Mouse (Mus musculus) limb, embryonic 15.5 days (tissue): ENCODE results near the gene 1700069L16Rik. TPM values are rescaled to one million over a fixed set of nuclear protein-coding genes. Genes with fewer than 3 reads are reported as not detected.

Experiments
- ATAC-seq: fragments of 200-750 bp; cut with Nextera tagmentation; 2 replicates; pipeline ENCODE4 v1.8.0; 2017; ENCODE audit warnings: low read depth, moderate TSS enrichment; ENCODE audit not compliant: insufficient number of reproducible peaks, low FRiP score, low TSS enrichment
- H3K27ac ChIP-seq: fragments of 300-500 bp; sonication (generic); 2 replicates; pipeline ENCODE4 v1.5.1; 2015; ENCODE audit warnings: moderate library complexity, mild to moderate bottlenecking, inconsistent platforms
- H3K27me3 ChIP-seq: fragments of 300-500 bp; sonication (generic); 2 replicates; pipeline ENCODE4 v1.6.1; 2015; ENCODE audit warnings: inconsistent platforms
- H3K36me3 ChIP-seq: fragments of 300-500 bp; sonication (generic); 2 replicates; pipeline ENCODE4 v1.6.1; 2015; ENCODE audit warnings: inconsistent platforms
- H3K4me1 ChIP-seq: fragments of 300-500 bp; sonication (generic); 2 replicates; pipeline ENCODE4 v1.6.1; 2015; ENCODE audit warnings: inconsistent platforms
- H3K4me2 ChIP-seq: fragments of 300-500 bp; sonication (generic); 2 replicates; pipeline ENCODE4 v1.6.1; 2015; ENCODE audit warnings: mild to moderate bottlenecking, inconsistent platforms
- H3K4me3 ChIP-seq: fragments of 300-500 bp; sonication (generic); 2 replicates; pipeline ENCODE4 v1.5.1; 2015; ENCODE audit warnings: mild to moderate bottlenecking, inconsistent platforms
- H3K9ac ChIP-seq: fragments of 300-500 bp; sonication (generic); 2 replicates; pipeline ENCODE4 v1.6.1; 2015; ENCODE audit warnings: inconsistent platforms
- H3K9me3 ChIP-seq: fragments of 300-500 bp; sonication (generic); 2 replicates; pipeline ENCODE4 v1.6.1; 2016; ENCODE audit warnings: inconsistent platforms
- WGBS: fragments of 180-500 bp; shearing (Covaris S2); methylation state at CpG from one replicate; pipeline ENCODE4 v1.1.7; 2015; 5-methylcytosine and 5-hydroxymethylcytosine counted together
- polyA plus RNA-seq: library from polyadenylated mRNA; unstranded; fragments of >200 nt; fragmentation: Nextera tagmentation; extraction: Ambion mirVana; gene quantifications from 2 replicates; pipeline ENCODE4 v1.2.1, GENCODE M21; 2015

Gene 1700069L16Rik
- polyA plus RNA-seq, 1 experiment from 2014 or later = not detected

DNA sequence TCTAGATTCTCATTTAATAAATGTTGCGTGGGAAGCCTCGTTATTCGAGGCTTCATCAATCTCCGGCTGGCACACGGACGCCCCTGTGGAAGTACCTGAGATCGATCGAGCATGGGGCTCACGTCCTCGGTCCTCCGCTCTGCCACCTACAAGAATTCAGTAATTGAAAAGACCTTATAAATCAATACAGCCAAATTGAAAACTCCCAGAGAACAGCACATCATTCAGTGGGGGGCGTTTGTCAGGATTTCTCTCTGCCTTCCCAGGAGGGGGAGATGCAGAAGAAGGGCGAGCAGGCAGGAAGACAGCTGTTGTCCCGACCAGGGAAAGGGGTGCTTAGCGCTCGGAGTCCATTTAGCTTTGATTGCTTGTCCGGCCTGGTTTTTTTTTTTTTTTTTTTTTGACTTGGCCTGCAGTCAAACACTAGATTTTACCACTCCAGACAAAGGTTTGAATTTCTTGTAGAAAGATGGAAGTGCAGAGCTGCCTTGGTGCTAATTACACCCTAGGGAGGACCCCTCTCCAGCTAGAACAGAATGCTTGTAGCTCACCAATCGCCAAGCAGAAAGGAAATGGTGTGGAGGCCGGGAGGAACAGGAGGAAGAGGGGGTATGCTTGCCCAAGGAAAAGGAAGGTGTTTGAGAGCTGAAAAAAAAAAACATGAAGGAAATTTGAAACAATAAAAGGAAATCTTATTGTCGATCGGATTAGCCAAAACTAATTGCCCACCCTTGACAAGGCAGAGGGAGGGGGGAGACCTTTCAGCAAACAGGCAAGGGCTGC, 20.6 kb downstream of the 1700069L16Rik start:
- WGBS = 39% methylated on average over 21 of the region's 21 CpGs
- no peaks in the 10 kb centered on the region for H3K27me3 ChIP-seq
- ATAC-seq = no peak
- no peak overlapping the region for H3K4me2 ChIP-seq
- no peak overlapping the region; the same call in 1 of the 2 replicates for H3K27ac ChIP-seq
- no peaks in the 10 kb centered on the region for H3K36me3 ChIP-seq
- no peaks in the 10 kb centered on the region for H3K9me3 ChIP-seq
- H3K4me1 ChIP-seq = peaks cover 12% of the 10 kb centered on the region; the same call in 1 of the 2 replicates
- H3K4me3 ChIP-seq = no peak overlapping the region
- no peak overlapping the region for H3K9ac ChIP-seq

GRCm38 (mm10) chr5:113700388-113701023, 24.1 kb downstream of the 1700069L16Rik start:
- no peak overlapping the region for H3K4me2 ChIP-seq
- no peak overlapping the region for H3K9ac ChIP-seq
- H3K36me3 ChIP-seq = no peaks in the 10 kb centered on the region
- H3K27me3 ChIP-seq = no peaks in the 10 kb centered on the region
- ATAC-seq = no peak
- H3K27ac ChIP-seq = no peak overlapping the region
- WGBS = 78% methylated on average over 19 of the region's 19 CpGs
- H3K4me3 ChIP-seq = no peak overlapping the region
- no peaks in the 10 kb centered on the region for H3K9me3 ChIP-seq
- H3K4me1 ChIP-seq = peaks cover 14% of the 10 kb centered on the region

GRCm38 (mm10) chr5:113694415-113694814, 30.2 kb downstream of the 1700069L16Rik start:
- H3K9ac ChIP-seq = no peak overlapping the region
- H3K36me3 ChIP-seq = no peaks in the 10 kb centered on the region
- peaks cover 23% of the 10 kb centered on the region for H3K4me1 ChIP-seq
- peak overlapping the region; percentile 8 for H3K4me2 ChIP-seq
- no peaks in the 10 kb centered on the region for H3K9me3 ChIP-seq
- H3K27ac ChIP-seq = peak overlapping the region; percentile 85
- H3K4me3 ChIP-seq = no peak overlapping the region
- H3K27me3 ChIP-seq = no peaks in the 10 kb centered on the region
- peak; percentile 68; the same call in 1 of the 2 replicates for ATAC-seq
- 6% methylated on average over 5 of the region's 5 CpGs for WGBS

- H3K9ac ChIP-seq = no peak overlapping the region
- H3K36me3 ChIP-seq = no peaks in the 10 kb centered on the region
- no peaks in the 10 kb centered on the region for H3K27me3 ChIP-seq
- H3K27ac ChIP-seq = peak overlapping the region; percentile 85
- H3K4me1 ChIP-seq = peaks cover 23% of the 10 kb centered on the region
- no peak overlapping the region for H3K4me3 ChIP-seq
- H3K4me2 ChIP-seq = peak overlapping the region; percentile 8; the same call in 1 of the 2 replicates
- H3K9me3 ChIP-seq = no peaks in the 10 kb centered on the region
- WGBS = 27% methylated on average over 4 of the region's 4 CpGs
- no peak for ATAC-seq
Measured at GRCm38 (mm10) chr5:113694000-113694399, 30.6 kb downstream of the 1700069L16Rik start.

DNA sequence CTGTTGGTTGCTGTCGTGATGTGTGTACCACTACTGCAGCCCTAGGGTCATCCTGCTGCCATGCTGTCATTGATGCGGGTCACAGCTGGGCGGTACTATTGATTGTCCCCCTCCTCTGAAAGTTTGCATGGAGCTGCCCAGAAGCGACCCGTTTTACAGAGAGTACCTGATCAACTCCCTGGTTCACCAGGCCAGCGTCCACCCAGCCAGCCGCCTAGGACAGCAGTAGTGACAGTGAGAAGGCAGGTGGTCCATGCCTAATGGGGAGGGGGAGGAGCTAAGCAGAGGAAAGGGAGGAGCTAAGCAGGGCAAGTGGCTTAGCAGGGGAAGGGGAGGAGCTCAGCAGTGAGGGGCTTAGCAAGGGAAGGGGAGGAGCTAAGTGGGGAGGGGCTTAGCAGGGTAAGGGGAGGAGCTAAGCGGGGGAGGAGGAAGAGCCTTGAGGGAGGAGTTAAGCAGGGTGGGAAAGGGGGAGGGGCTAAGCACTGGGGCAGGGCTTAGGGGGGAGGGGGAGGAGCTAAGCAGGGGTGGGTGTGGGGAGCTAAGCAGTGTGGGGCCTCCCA, 31.3 kb downstream of the 1700069L16Rik start:
- peaks cover 23% of the 10 kb centered on the region for H3K4me1 ChIP-seq
- H3K27ac ChIP-seq = no peak overlapping the region
- 85% methylated on average over 8 of the region's 8 CpGs for WGBS
- H3K4me2 ChIP-seq = no peak overlapping the region
- H3K27me3 ChIP-seq = no peaks in the 10 kb centered on the region
- no peaks in the 10 kb centered on the region for H3K9me3 ChIP-seq
- H3K36me3 ChIP-seq = no peaks in the 10 kb centered on the region
- H3K4me3 ChIP-seq = no peak overlapping the region
- H3K9ac ChIP-seq = no peak overlapping the region
- ATAC-seq = no peak

- H3K9ac ChIP-seq = no peak overlapping the region
- no peak overlapping the region for H3K27ac ChIP-seq
- H3K4me3 ChIP-seq = no peak overlapping the region
- no peaks in the 10 kb centered on the region for H3K9me3 ChIP-seq
- H3K27me3 ChIP-seq = no peaks in the 10 kb centered on the region
- ATAC-seq = no peak
- WGBS = 93% methylated on average over 2 of the region's 2 CpGs
- no peak overlapping the region for H3K4me2 ChIP-seq
- peaks cover 23% of the 10 kb centered on the region for H3K4me1 ChIP-seq
- no peaks in the 10 kb centered on the region for H3K36me3 ChIP-seq
Measured at GRCm38 (mm10) chr5:113690866-113691265, 33.7 kb downstream of the 1700069L16Rik start.

DNA sequence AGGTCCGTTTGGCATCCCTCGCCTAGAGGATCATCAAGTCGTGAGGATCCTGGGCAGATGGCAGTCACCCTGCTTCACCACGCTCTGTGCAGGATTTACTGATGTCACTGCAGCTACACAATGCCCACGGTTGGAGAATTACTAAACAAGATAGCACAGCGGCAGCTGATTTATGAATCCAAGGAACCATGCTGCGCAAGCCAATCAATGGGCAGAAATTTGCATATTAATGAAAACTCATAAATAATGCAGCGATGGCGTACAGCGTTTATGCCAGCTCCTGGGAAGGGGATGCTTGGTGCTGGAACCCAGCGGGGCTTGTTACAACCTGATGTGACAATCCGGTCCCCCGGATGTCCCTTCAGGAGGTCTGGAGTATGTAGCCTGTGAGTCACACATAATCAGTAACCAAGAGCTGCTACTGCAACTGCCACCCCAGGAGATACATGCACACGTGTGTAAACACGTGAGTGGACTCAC, 34.5 kb downstream of the 1700069L16Rik start:
- 79% methylated on average over 15 of the region's 15 CpGs for WGBS
- H3K9me3 ChIP-seq = no peaks in the 10 kb centered on the region
- H3K4me2 ChIP-seq = no peak overlapping the region
- H3K4me3 ChIP-seq = no peak overlapping the region
- H3K9ac ChIP-seq = no peak overlapping the region
- no peak overlapping the region for H3K27ac ChIP-seq
- H3K27me3 ChIP-seq = no peaks in the 10 kb centered on the region
- no peak for ATAC-seq
- H3K4me1 ChIP-seq = peaks cover 22% of the 10 kb centered on the region
- no peaks in the 10 kb centered on the region for H3K36me3 ChIP-seq

GRCm38 (mm10) chr5:113687514-113687913, 37.1 kb downstream of the 1700069L16Rik start:
- no peak for ATAC-seq

GRCm38 (mm10) chr5:113685471-113685870, 39.1 kb downstream of the 1700069L16Rik start:
- peaks cover 9% of the 10 kb centered on the region; the same call in 1 of the 2 replicates for H3K4me1 ChIP-seq
- H3K27me3 ChIP-seq = no peaks in the 10 kb centered on the region
- 30% methylated on average over 5 of the region's 5 CpGs for WGBS
- no peak overlapping the region for H3K9ac ChIP-seq
- no peak overlapping the region for H3K4me3 ChIP-seq
- H3K4me2 ChIP-seq = no peak overlapping the region
- no peaks in the 10 kb centered on the region for H3K9me3 ChIP-seq
- H3K27ac ChIP-seq = no peak overlapping the region
- H3K36me3 ChIP-seq = no peaks in the 10 kb centered on the region
- no peak for ATAC-seq

More at GRCm38 (mm10) chr5:113687514-113687913, 37.1 kb downstream of the 1700069L16Rik start:
- Histone ChIP-seq H3K27me3 (no peaks in the 10 kb centered on the region), H3K4me1 (peaks cover 7% of the 10 kb centered on the region; the same call in 1 of the 2 replicates), H3K9me3 (no peaks in the 10 kb centered on the region), H3K36me3 (no peaks in the 10 kb centered on the region), H3K4me2 (no peak overlapping the region), H3K4me3 (no peak overlapping the region), H3K9ac (no peak overlapping the region), H3K27ac (no peak overlapping the region)
- 86% methylated on average over 5 of the region's 5 CpGs for WGBS

GRCm38 (mm10) chr5:113683246-113683645, 41.3 kb downstream of the 1700069L16Rik start:
- H3K36me3 ChIP-seq = no peaks in the 10 kb centered on the region
- H3K27me3 ChIP-seq = no peaks in the 10 kb centered on the region
- ATAC-seq = no peak
- H3K27ac ChIP-seq = no peak overlapping the region
- no peaks in the 10 kb centered on the region for H3K9me3 ChIP-seq
- WGBS = 69% methylated on average over 5 of the region's 5 CpGs
- peaks cover 9% of the 10 kb centered on the region; the same call in 1 of the 2 replicates for H3K4me1 ChIP-seq
- no peak overlapping the region for H3K4me3 ChIP-seq
- no peak overlapping the region for H3K4me2 ChIP-seq
- no peak overlapping the region for H3K9ac ChIP-seq

DNA sequence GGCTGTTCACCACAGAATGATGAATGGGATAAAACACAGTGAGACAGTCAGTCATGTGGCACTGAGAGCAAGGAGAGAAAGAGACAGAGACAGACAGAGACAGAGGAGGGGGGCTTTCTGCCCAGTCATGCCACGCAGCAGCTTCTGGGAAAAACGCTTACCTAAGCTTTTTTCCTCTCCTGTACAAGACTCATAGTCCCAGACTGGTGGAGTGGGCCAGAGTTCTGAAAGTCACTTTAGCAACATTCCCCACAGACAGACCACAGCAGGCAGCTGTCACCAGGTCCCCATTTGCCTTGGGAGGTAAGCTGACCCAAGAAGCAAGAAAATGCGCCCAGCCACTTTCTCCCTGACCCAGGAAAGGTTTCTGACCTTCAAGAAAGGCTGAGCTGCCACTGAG, 42.1 kb downstream of the 1700069L16Rik start:
- H3K4me3 ChIP-seq = no peak overlapping the region
- H3K4me2 ChIP-seq = no peak overlapping the region
- H3K4me1 ChIP-seq = peaks cover 9% of the 10 kb centered on the region; the same call in 1 of the 2 replicates
- ATAC-seq = no peak
- WGBS = 71% methylated on average over 3 of the region's 3 CpGs
- H3K27me3 ChIP-seq = no peaks in the 10 kb centered on the region
- H3K9ac ChIP-seq = no peak overlapping the region
- H3K27ac ChIP-seq = no peak overlapping the region
- no peaks in the 10 kb centered on the region for H3K36me3 ChIP-seq
- no peaks in the 10 kb centered on the region for H3K9me3 ChIP-seq

GRCm38 (mm10) chr5:113681219-113681618, 43.4 kb downstream of the 1700069L16Rik start:
- Histone ChIP-seq H3K9ac (no peak overlapping the region), H3K27ac (no peak overlapping the region), H3K27me3 (no peaks in the 10 kb centered on the region), H3K9me3 (no peaks in the 10 kb centered on the region), H3K36me3 (no peaks in the 10 kb centered on the region), H3K4me1 (peaks cover 9% of the 10 kb centered on the region; the same call in 1 of the 2 replicates), H3K4me3 (no peak overlapping the region), H3K4me2 (no peak overlapping the region)
- ATAC-seq = no peak
- WGBS = 62% methylated on average over 14 of the region's 14 CpGs
